In genomic region chr17:6257070-6257456, GRCm38 (mm10) we compare ENCODE assay signal across 8 mouse cellular contexts. TPM values are rescaled to one million over a fixed set of nuclear protein-coding genes. Genes with fewer than 3 reads are reported as not detected.
DNase-seq lines count a peak whose midpoint lies in the region; ATAC-seq and TF ChIP-seq lines count a peak whose summit lies in the region.
"Not testable (repeated sequence)": the region's sequence is repeated elsewhere in the genome, so short reads cannot be mapped to it uniquely, and the experiment has no call there.

No protein-coding gene starts in this region.

- H3K4me1 ChIP-seq in ES-Bruce4 (ENCODE audit: control insufficient read depth, insufficient read depth, low read length); forebrain, embryonic 13.5 days; heart, embryonic 14.5 days (ENCODE audit: control insufficient read depth in 2 of 2, insufficient read depth in 2 of 2, low read length in 2 of 2); lung, postnatal 0 days (ENCODE audit: insufficient read depth, low read depth, low read length): not testable (repeated sequence)

- TF ChIP-seq CTCF in ES-Bruce4 (IDR thresholded peaks at IDR 0.05; ENCODE audit: low read depth, low read length); lung, postnatal 0 days (IDR thresholded peaks at IDR 0.05): not testable (repeated sequence)

- H3K36me3 ChIP-seq in ES-Bruce4 (ENCODE audit: control insufficient read depth, insufficient read depth, low read length, poor library complexity, severe bottlenecking); forebrain, embryonic 13.5 days (ENCODE audit: poor library complexity, severe bottlenecking); heart, embryonic 14.5 days (ENCODE audit: control insufficient read depth, insufficient read depth, low read length); lung, postnatal 0 days (ENCODE audit: insufficient read depth, low read length): not testable (repeated sequence)

- peak overlapping the region; percentile 57 for H3K4me2 ChIP-seq in forebrain, embryonic 13.5 days
- peak overlapping the region; percentile 27; the same call in 1 of the 2 replicates for H3K4me2 ChIP-seq in heart, embryonic 14.5 days (ENCODE audit: low read length)
- not testable (repeated sequence) for H3K4me2 ChIP-seq in lung, postnatal 0 days (replicated peaks; ENCODE audit: low read depth, low read length)

- intact Hi-C loops in left cerebral cortex, postnatal 10 days (cut with DNase I): not testable (repeated sequence)

- not testable (repeated sequence) for H3K27me3 ChIP-seq in ES-Bruce4 (ENCODE audit: control insufficient read depth, insufficient read depth, low read length, poor library complexity, severe bottlenecking); forebrain, embryonic 13.5 days; heart, embryonic 14.5 days (ENCODE audit: control insufficient read depth, insufficient read depth, low read length); lung, postnatal 0 days (replicated peaks; ENCODE audit: insufficient read depth, low read length)

- peak; percentile 74 to 81 for DNase-seq in cerebellum, postnatal 10 days
- peak; percentile 74 for DNase-seq in layer of hippocampus, adult 11-12 months (ENCODE audit: low spot score)
- DNase-seq in left cerebral cortex, postnatal 10 days (ENCODE audit: extremely low spot score in 1 of 2, low spot score in 2 of 2): peak; percentile 71 to 72
- peak; percentile 0 for DNase-seq in lung, postnatal 0 days (ENCODE audit: low spot score)
- peak; percentile 79 for DNase-seq in right cerebral cortex, adult 18-20 months

- H3K9me3 ChIP-seq in ES-Bruce4 (replicated peaks; ENCODE audit: control insufficient read depth, insufficient read depth, low read length, poor library complexity, severe bottlenecking); forebrain, embryonic 13.5 days (replicated peaks); heart, embryonic 14.5 days (ENCODE audit: control insufficient read depth, low read length); lung, postnatal 0 days (ENCODE audit: low read length): not testable (repeated sequence)

- ATAC-seq in forebrain, embryonic 13.5 days; heart, embryonic 14.5 days (ENCODE audit: insufficient number of reproducible peaks, insufficient read depth, low FRiP score, low read depth); lung, postnatal 0 days: not testable (repeated sequence)

- not testable (repeated sequence) for H3K9ac ChIP-seq in ES-Bruce4 (ENCODE audit: low read depth, poor library complexity, severe bottlenecking); forebrain, embryonic 13.5 days; heart, embryonic 14.5 days (ENCODE audit: low read length); lung, postnatal 0 days (replicated peaks; ENCODE audit: low read depth)

- 2% methylated on average over 11 of the region's 20 CpGs for WGBS in forebrain, embryonic 13.5 days
- WGBS in heart, embryonic 14.5 days: 1% methylated on average over 11 of the region's 20 CpGs
- WGBS in lung, postnatal 0 days: 1% methylated on average over 13 of the region's 20 CpGs

- H3K4me3 ChIP-seq in ES-Bruce4 (ENCODE audit: low read depth, low read length): peak overlapping the region; percentile 42
- peak overlapping the region; percentile 33 for H3K4me3 ChIP-seq in forebrain, embryonic 13.5 days
- not testable (repeated sequence) for H3K4me3 ChIP-seq in heart, embryonic 14.5 days (ENCODE audit: control insufficient read depth in 1 of 2, insufficient read depth in 1 of 2, low read depth in 1 of 2, low read length in 2 of 2); lung, postnatal 0 days (ENCODE audit: low read depth, low read length)

- TF ChIP-seq EP300 in ES-Bruce4 (IDR thresholded peaks at IDR 0.05; ENCODE audit: insufficient read depth, low read depth, low read length); lung, postnatal 0 days (IDR thresholded peaks at IDR 0.05): not testable (repeated sequence)

- not testable (repeated sequence) for TF ChIP-seq POLR2A in ES-Bruce4 (IDR thresholded peaks at IDR 0.05; ENCODE audit: insufficient read depth, low read length)

- H3K27ac ChIP-seq in ES-Bruce4 (ENCODE audit: insufficient read depth, low read length); forebrain, embryonic 13.5 days; heart, embryonic 14.5 days (replicated peaks in 1 of 2; ENCODE audit: control insufficient read depth in 1 of 2, insufficient read depth in 1 of 2, low read depth in 2 of 2, low read length in 2 of 2); lung, postnatal 0 days (ENCODE audit: low read length): not testable (repeated sequence)

RNA-seq across cellular contexts. Expression of gene Tmem181a, which starts 0.4 kb away (rescaled TPM):
- 21.6 and 23.9 TPM in 2 replicates for polyA plus RNA-seq in ES-Bruce4 (2011; ENCODE audit: insufficient read depth, insufficient read length, low read depth, missing spikeins)
- polyA plus RNA-seq in forebrain, embryonic 13.5 days (2015; fragmentation: Nextera tagmentation; extraction: Ambion mirVana): 23.4 and 28.1 TPM in 2 replicates
- 18.6 and 18.8 TPM in 2 replicates for polyA plus RNA-seq in heart, embryonic 14.5 days (2014; fragmentation: Nextera tagmentation; extraction: Ambion mirVana)
- 100 to 1,000 TPM; 101 to 103 TPM for total RNA-seq in left cerebral cortex, postnatal 10 days (2021)
- 15.0 and 16.1 TPM in 2 replicates for polyA plus RNA-seq in lung, postnatal 0 days (2015; fragmentation: Nextera tagmentation; extraction: Ambion mirVana)

Comparison
In these comparisons a context has a peak if more than half of its experiments do, and no peak if none do; other contexts are left out.
1. DNase-seq: peak in every context shown above with its lines; median percentile 79 in right cerebral cortex, adult 18-20 months; 78 in cerebellum, postnatal 10 days; 74 in layer of hippocampus, adult 11-12 months; 72 in left cerebral cortex, postnatal 10 days; 0 in lung, postnatal 0 days.